Mouse (Mus musculus) layer of hippocampus, postnatal 10 days (tissue): ENCODE measurements at regions not wholly inside any gene's neighbourhood (a gene's known extent, or its start where the extent isn't known, plus 50 kb on each side); places are given as distances from the start of the nearest gene placed in this dataset.

ENCODE experiments used
- DNase-seq, 2 experiments: peaks; one replicate each; pipeline ENCODE4 v3.0.0; 2021; ENCODE audit warnings: low spot score in 2 of 2

DNA sequence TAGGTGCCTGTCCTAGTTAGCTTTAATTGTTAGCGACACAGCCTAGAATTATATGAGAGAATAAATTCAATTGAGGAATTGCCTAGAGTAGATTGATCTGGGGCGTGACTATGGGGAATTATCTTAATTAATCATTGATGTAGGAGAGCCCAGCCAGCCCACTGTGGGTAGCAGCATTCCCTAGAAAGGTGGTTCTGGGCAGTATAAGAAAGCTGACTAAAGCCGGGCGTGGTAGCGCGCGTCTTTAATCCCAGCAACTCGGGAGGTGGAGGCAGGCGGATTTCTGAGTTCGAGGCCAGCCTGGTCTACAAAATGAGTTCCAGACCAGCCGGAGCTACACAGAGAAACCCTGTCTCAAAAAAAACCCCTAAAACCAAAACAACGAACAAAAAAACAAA is 156.8 kb upstream of the Zfp618 start:
- no peak for DNase-seq

DNA sequence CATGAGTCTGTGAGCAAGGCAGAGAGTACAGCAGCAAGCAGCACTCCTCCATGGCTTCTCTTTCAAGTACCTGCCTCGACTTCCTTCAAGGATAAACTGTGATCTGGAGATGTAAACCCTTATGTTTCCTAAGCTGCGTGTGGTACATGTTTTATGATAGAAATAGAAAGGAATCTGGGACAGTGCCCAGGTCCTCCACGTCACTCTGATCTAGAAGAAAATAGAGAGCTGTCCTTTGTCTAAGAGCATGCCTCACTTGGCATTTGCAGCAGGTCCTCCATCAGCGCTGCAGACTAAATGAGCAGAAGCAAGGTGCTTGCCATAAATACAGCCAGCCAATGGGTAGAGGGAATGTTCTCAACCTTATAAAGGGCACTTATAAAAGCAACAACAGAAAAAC is 156.3 kb upstream of the Zfp618 start:
- DNase-seq, result no peak

DNA sequence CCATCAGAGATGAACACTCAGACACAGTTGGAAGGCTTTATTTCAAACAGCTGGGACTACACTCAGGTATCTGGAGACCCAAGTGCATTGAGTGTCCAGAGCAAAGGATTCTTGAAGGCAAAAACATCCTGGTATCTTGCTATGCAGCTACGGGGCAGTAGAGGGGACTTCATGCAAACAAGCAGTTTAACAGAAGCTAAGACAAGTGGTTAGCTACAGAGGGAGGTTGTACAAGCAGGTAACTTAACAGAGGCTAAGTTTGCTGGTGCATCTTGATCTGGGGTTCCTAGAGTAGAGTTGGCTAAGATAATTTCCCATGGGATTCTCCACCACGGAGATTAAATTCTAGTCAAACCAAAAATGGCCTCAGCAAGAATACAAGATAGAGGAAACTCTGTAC is 145.5 kb upstream of the Zfp618 start:
- no peak for DNase-seq

DNA sequence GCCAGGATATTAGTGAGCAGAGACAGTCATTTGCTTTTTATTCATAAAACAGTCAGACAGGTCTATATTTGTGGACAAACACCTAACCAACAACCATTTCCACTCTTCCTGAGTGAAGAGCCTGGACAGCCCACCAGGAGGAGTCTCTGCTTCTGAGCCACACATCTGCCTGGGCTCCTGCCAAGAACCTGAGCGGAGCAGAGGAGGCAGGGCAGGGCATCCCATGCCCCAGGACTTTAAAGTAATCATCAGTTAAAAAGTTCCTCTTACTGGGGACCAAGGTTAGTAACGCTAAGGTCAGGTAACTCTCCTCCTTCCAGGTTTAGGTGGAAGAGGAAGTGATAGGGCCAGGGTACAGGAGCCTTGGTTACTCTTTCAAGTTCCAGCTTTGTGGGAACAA is 144.1 kb upstream of the Zfp618 start:
- DNase-seq, result no peak

DNA sequence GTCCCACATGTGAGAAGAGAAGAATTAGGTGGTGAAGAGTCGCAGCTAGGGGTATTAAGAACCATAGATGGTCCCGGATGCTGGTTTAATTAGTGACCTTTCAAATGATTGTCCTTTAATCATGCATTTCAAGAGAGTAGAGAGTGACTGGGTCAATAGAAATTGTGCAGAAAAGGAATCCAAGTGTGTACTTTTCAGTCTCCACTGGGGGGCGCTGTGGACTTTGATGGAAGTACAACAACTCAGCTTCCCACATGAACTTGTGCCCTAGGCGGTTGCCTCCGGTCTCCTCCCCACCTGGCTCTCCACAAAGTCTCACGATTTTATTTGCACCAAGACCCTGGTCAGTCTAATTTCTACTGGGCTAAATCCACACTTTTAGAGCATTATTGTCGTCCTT is 142.8 kb upstream of the Zfp618 start:
- peak; percentile 78 to 79 for DNase-seq

DNA sequence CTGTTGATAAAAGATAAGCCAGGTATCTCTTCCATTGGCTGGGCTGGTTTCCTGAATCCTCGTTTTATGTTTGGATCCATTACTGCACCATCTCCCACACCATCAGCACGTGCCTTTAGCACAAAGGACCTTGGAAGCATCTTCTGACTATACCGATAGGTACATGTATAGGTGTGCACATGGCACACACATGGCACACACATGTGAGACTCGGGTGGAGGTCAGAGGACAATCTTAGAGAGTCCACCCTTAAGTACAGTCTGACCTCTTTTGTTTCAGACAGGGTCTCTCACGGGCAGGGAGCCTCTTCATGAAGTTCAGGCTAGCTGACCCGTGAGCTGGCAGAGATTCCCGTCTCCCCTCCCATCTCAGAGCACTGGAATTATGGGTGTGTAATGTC is 142.3 kb upstream of the Zfp618 start:
- DNase-seq, result no peak

DNA sequence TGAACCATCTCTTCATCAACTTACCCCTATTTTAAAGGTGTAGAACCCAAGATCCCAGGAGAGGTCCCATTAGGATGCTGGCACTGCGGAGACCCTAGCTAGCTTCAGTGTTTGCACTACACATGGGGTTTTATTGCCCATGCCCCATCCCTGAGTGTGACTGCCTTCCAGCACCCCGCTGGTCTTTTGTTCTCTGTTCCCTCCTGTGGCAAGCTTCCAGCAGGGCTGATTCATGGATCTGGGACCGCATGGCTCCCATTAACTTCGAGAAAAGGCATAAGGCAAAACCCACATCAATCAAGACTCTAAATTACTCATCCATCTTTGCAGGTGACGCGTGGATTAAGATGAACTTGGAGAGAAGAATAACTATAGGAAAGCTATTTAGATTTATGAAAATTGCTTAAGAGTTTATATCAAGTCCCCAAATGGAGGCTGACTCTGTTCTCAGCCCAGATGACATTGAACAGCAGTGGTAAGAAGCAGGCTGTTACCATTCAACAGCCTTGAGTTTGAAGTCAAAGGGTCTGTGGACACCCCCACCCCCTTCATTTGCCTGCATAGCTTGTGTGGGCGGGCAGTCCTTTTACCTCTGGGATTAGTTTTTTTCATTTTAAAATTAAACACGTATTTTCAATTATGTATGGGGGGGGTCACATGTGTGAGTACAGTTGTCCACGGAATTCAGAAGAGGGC is 141.7 kb upstream of the Zfp618 start:
- DNase-seq, result peak; percentile 17 to 34

DNA sequence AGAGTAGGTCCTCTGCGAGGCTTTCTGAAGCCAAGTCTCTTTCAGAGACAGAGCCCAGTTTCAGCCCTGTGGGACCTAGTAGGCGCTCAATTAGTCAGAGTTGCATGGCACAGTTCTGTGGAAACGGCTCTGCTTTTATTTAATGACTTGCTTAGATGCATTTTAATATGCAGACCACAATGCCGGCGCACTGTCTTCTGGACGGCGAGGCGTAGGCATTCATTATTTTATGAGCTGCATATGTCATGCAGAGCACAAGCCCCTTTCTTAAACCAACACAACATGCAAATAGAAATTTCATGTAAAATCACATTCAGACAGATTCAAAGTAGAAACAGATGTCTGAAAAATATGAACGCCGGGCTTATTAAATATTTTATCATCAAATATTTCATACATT is 140.8 kb upstream of the Zfp618 start:
- no peak for DNase-seq

DNA sequence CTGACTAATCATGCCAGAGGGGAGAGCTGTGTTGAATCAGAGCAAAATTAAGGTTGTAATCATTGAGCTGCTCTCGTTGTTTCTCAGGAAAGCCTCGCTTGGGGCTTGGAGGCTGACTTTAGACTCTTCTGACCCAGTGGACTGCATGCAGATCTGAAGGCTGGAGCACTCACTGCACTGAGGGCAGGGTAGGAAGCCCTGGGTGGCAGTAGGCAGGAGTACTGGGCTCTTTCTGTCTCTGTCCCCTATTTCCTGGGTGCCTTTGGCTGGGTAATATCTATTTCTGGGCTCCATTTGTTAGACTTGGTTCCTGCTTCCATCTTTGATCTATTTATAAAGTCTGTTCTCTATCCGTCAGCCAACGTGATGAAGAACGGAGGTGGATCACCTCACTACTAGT is 140.1 kb upstream of the Zfp618 start:
- no peak for DNase-seq

DNA sequence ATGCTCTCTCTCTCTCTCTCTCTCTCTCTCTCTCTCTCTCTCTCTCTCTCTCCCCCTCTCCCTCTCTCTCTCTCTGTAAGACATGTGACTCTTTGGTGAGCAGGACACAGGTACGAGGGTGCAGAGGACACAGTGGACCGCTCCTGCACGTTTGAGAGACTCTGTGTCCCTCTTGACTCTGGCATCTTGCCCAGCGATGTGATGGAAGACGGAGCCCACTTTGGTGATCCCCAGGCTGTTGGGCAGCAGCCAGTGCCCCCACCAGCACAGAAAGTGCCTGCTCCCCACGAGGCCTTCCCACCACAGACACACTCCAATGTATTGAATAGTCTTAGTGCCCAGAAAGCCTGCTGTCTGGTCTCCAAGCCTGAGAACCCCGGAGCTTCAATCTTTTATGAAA is 136.4 kb upstream of the Zfp618 start:
- no peak for DNase-seq

DNA sequence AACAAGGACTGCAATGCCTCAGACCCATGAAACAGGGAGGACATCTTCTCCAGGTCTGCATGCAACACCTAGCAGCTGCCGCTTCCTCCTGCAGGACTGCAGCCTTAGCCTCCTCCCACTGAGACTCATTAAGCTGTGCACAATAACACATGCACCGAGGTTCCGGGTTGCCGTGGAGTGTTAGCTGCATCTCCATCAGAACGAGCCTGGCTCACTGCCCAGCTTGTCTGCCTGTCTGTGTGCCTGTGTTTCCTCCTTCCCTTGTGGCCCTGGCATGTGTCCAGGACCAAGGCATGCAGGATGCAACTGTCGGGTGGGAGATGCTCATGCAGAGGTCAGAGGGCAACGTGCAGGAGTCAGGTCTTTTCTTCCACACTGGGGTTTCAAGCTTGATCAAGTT is 131.4 kb upstream of the Zfp618 start:
- peak; percentile 26 to 44 for DNase-seq

DNA sequence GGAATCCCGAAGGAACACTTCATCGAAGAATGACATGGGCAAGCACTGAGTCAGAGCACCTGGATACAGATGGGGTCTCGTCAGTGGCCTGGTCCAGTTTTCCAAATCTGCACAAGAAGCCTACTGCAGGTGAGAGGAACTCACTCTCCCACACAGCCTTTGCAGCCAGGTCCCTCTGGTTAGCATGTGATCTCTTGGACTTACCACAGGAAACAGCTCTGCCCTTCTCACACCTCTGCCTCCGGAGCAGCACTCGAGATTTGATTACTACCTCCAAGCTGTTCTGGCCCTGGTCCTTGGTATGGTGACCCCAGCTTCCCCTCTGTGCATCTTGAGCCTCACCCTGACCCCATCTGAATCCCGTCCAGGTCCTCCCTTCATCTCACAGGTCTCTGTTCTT is 128.5 kb upstream of the Zfp618 start:
- DNase-seq, result no peak

DNA sequence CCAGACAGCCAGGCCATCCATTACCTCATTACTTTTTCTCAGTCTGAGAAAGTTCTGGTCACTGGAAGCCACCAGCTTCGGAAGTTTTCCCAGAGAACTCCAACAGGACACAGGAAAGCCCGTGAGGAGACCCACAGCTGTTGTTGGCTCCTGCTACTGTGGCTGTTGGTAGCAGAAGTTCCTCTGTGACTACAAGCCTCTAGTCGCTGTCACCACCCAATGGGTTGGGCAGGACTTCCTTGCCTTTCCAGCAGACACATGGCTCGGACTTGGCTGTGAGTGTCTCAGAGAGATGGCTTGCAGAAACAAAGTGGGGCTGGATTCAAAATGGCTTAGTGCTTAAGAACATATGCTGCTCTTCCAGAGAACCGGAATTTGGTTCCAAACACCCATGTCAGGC is 114.8 kb upstream of the Zfp618 start:
- no peak for DNase-seq

DNA sequence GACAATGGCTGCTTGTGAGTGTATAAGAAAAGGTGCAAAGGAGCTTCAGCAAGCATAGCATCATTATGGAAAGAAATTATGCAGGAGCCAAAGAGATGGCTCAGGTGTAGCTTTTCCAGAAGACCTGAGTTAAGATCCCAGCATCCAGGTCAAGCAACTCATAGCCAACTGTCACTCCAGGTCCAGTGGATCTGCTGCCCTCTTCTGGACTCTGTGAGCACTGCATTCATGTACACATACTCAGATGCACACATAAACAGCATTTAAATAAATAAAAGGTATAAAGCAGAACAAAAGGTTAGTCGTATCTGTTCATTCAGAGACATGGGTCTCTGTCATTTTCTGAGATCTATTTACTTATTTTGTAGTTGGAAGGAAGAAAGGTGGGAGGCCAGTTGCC is 112.0 kb upstream of the Zfp618 start:
- DNase-seq, result no peak

DNA sequence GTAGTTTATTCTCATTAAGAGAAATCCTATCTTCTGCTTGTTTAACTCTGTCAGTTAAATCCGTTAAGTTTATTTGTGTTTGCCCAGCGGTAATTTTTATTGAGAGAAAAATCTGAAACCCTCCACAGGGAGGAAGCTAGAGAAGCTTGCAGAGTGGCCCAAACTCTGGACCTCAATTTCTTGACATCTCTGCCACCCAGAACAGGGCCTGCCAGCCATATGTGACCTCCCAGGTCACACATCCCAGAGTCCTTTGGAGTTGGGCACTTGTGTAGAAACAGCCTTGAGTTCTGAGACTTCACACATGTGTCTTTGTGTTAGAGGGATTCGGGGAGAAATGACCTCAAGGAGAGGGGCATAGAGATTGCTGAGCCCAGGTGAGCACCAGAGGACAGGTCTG is 109.0 kb upstream of the Zfp618 start:
- DNase-seq, result no peak

DNA sequence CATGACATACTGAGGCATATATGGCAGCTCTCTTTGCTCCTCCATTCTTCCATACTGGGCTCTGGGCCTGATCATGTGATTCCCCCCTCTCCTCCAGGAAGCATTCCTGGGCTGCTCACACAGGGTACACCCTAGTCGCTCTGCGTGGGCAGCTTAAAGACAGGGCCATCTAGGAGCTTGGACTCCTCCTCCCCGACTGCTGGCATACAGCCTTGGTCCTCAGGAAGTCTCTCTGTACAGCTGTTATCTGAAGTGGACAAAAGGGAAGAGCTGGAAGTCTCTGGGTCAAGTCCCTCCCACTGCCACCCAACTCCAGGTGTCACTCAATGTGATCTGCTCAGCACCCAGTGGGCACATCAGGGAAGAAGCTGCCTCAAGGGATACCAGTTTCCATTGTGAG is 102.6 kb upstream of the Zfp618 start:
- DNase-seq, result no peak

DNA sequence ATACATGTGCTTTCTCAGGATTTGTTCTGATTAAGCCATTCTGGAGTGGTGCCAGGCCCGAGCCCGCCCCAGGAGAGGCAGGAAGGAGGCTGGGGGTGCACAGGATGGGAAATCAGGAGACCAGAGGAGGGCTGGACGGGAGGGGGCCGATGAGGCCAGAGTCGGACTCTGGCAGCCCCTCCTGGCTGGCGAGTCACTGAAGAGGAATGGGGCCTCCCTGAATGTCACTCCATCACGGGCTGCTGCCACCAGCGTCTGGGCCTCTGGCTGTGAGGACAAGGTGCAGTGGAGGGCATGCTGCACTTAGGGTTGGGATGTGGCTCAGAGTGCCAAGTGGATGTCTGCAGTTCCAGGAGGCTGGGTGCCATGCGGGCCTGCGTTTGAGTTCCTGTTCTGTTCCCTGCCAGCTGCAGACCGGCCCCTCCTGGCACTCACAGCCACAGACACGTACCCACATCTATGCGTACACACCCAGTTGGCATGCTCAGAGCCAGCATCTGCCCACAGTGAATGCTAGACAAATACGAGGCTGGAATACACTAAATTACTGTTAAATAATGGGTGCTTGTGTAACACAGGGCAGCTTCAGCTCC is 94.9 kb upstream of the Zfp618 start:
- DNase-seq, result peak; percentile 50 to 56

DNA sequence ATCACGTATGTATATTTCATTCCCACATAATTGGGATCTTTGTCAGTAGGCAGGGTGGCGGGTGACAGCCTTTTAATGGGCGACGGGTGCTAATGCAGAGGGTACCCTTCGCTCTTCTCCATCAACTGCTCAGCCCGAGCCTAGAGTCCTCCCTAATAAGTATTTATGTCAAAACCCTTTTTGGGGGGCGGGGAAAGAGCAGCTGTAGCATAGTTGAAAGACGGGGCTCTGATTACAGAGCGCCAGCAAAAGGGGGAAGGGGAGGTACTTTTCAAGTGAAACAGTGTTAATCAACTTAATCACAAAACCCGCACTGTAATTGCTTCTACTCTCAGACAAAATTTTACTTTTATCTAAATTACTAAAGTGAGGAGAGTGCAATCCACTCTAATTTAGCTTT is 92.8 kb upstream of the Zfp618 start:
- DNase-seq, result no peak

DNA sequence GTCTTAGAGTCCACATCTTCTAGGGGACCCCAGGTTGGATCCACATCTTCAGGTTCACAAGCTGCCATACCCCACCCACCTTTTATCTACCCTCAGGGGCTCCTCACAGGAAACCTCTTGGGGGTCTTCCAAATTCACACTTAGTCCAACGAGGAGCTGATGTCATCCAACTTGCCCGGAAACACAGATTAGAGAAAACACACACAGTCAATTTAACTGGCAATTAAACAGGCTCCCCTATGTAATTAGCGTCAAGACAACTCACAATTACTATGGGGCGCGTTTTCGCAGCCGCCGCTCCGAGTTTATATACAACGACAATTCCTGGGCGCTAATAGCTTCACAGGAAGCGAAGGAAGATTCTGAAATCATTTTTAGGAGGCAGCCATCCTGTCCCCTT is 91.4 kb upstream of the Zfp618 start:
- DNase-seq, result no peak

DNA sequence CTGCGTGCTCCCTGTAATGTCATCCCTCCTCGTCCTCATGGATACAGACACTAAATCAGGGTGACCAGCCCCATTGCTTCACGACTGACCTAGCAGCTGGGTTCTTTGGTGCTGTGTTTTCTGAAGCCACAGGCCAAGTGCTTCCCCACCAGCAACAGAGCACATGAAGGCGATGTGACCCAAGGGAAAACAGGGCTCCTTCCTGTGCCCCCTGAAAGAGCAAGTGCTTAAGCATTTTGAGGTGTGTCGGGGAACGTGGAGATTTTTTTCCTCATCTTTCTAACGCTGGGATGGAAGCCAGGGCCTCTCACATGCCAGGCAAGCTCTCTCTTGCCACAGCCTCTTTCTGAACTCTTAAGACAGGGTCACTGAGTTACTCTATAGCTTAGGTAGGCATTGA is 87.3 kb upstream of the Zfp618 start:
- DNase-seq, result no peak

DNA sequence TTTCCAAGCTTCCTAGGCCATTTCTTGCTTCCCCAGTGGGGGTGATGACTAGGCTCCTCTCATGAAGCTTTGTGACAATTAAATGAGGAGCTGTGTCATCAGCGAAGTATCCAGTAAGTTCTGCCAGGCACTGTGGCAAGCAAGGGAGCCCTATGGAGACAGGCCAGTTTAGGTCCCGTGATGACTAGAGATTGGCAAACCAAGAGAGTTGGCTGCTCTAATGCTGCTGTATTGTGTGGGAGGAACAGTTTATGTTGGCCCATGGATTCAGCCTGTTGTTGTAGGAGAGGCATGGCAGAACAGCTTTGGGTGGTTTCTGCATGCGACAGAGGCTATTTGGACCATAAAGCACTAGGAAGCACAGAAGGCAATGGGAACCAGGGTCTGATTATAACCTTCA is 86.4 kb upstream of the Zfp618 start:
- DNase-seq, result peak; percentile 49 to 59

DNA sequence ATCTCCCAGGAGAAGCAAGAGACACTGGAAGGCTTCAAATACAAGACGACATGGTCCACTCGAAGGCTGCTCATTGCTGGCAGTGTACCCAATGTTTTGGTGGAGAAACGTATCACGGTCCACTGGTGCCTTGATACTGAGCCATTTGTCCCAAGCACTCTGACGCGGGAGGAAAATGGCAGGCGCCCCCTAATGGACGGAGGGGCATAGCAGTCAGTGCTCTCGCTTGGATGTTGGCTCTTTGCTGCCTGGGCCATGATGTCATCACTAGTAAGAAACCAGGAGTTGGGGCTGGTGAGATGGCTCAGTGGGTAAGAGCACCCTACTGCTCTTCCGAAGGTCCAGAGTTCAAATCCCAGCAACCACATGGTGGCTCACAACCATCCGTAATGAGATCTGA is 83.5 kb upstream of the Zfp618 start:
- DNase-seq, result no peak

DNA sequence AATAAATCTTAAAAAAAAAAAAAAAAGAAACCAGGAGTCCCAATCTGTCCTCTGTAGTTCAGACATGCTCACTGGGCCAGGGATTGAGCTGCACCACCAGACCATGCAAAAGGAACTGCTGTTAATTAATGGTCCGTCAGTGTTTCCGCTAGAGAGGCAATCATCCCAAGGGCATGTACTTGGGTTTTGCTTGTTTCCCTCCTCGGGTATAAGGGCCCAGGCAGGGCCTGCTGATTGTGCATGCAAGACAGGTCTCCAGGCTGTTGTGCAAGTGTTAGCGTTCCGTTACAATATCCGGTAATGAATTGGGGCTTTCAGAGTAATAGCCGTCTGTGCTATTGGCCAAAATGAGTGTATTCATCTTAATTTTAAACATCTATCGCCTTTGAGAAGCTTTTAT is 83.1 kb upstream of the Zfp618 start:
- DNase-seq, result no peak

DNA sequence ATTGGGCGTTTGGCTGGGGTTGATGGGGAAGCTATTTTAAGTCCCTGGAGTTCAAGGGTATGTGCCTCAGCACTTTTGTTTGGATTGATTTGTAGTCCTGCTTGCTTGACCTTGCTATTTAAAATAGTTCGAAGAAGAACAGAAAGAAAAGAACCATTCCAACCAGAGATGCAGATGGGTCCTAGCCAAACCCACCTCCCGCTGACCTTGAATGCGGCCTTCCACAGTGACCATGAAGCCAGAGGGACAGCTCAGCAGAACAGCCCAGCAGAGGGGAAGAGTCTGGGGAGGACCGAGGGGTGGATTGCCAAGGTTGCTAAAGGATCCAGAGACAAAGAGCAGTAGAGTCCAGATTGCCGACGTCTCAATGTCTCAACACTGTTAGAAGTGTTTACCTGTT is 76.6 kb upstream of the Zfp618 start:
- no peak for DNase-seq
